Mouse (Mus musculus): ENCODE measurements at regions not wholly inside any gene's neighbourhood (a gene's known extent, or its start where the extent isn't known, plus 50 kb on each side); places are given as distances from the start of the nearest gene placed in this dataset.

- Histone ChIP-seq H3K9me3 (ENCODE audit: control insufficient read depth, insufficient read depth, low read depth, low read length) (no peaks in the 10 kb centered on the region), H3K27ac (ENCODE audit: insufficient read depth, low read depth, low read length, poor library complexity, severe bottlenecking) (no peak overlapping the region), H3K36me3 (ENCODE audit: control insufficient read depth, insufficient read depth, low read length, poor library complexity, severe bottlenecking) (no peaks in the 10 kb centered on the region), H3K4me3 (ENCODE audit: insufficient read depth in 1 of 2, low read depth in 1 of 2, low read length in 2 of 2, poor library complexity in 1 of 2, severe bottlenecking in 1 of 2) (no peak overlapping the region), H3K4me1 (ENCODE audit: control insufficient read depth in 2 of 2, insufficient read depth in 2 of 2, low read length in 2 of 2, poor library complexity in 1 of 2) (no peaks in the 10 kb centered on the region), H3K9ac (ENCODE audit: insufficient read depth, low read depth, low read length, poor library complexity, severe bottlenecking) (no peak overlapping the region)
- in situ Hi-C loops (cut with MboI; ENCODE audit: low sequenced_read_pairs in 2 of 2, unreplicated experiment in 2 of 2) = no loop called here
- TF ChIP-seq ZC3H11A (IDR thresholded peaks at IDR 0.05; ENCODE audit: borderline replicate concordance, low read depth, low read length) = no peak
- TF ChIP-seq HCFC1 (IDR thresholded peaks at IDR 0.05; ENCODE audit: borderline replicate concordance, insufficient read depth, low read length) = no peak
- TF ChIP-seq ZNF384 (IDR thresholded peaks at IDR 0.05; ENCODE audit: low read depth, low read length) = no peak
- TF ChIP-seq MAFK (IDR thresholded peaks at IDR 0.05; ENCODE audit: insufficient read depth, low read depth, low read length) = no peak
- no peak for TF ChIP-seq CHD2 (IDR thresholded peaks at IDR 0.05; ENCODE audit: low read depth, low read length)
- no peak for DNase-seq (ENCODE audit: low read depth, low spot score)
These were observed 140.7 kb upstream of the Tcerg1l start for GRCm38 (mm10) chr7:138538048-138538831.

GRCm38 (mm10) chr7:138526143-138526542 lies 128.6 kb upstream of the Tcerg1l start:
- Histone ChIP-seq H3K36me3 (ENCODE audit: control insufficient read depth, insufficient read depth, low read length, poor library complexity, severe bottlenecking) (no peaks in the 10 kb centered on the region), H3K9me3 (ENCODE audit: control insufficient read depth, insufficient read depth, low read depth, low read length) (no peaks in the 10 kb centered on the region), H3K27ac (ENCODE audit: insufficient read depth, low read depth, low read length, poor library complexity, severe bottlenecking) (no peak overlapping the region), H3K4me3 (ENCODE audit: insufficient read depth in 1 of 2, low read depth in 1 of 2, low read length in 2 of 2, poor library complexity in 1 of 2, severe bottlenecking in 1 of 2) (no peak overlapping the region), H3K4me1 (ENCODE audit: control insufficient read depth in 2 of 2, insufficient read depth in 2 of 2, low read length in 2 of 2, poor library complexity in 1 of 2) (no peaks in the 10 kb centered on the region), H3K9ac (ENCODE audit: insufficient read depth, low read depth, low read length, poor library complexity, severe bottlenecking) (no peak overlapping the region)
- TF ChIP-seq ZNF384 (IDR thresholded peaks at IDR 0.05; ENCODE audit: low read depth, low read length) = no peak
- in situ Hi-C loops (cut with MboI; ENCODE audit: low sequenced_read_pairs in 2 of 2, unreplicated experiment in 2 of 2) = no loop called here
- DNase-seq (ENCODE audit: low read depth, low spot score) = no peak

- in situ Hi-C loops (cut with MboI; ENCODE audit: low sequenced_read_pairs in 2 of 2, unreplicated experiment in 2 of 2) = no loop called here
- no peak overlapping the region for H3K4me3 ChIP-seq (ENCODE audit: insufficient read depth in 1 of 2, low read depth in 1 of 2, low read length in 2 of 2, poor library complexity in 1 of 2, severe bottlenecking in 1 of 2)
- no peak for TF ChIP-seq CHD2 (IDR thresholded peaks at IDR 0.05; ENCODE audit: low read depth, low read length)
- TF ChIP-seq MAFK (IDR thresholded peaks at IDR 0.05; ENCODE audit: insufficient read depth, low read depth, low read length) = no peak
- no peak for TF ChIP-seq ZC3H11A (IDR thresholded peaks at IDR 0.05; ENCODE audit: borderline replicate concordance, low read depth, low read length)
- no peak for TF ChIP-seq ZNF384 (IDR thresholded peaks at IDR 0.05; ENCODE audit: low read depth, low read length)
- no peak for TF ChIP-seq HCFC1 (IDR thresholded peaks at IDR 0.05; ENCODE audit: borderline replicate concordance, insufficient read depth, low read length)
- H3K4me1 ChIP-seq (ENCODE audit: control insufficient read depth in 2 of 2, insufficient read depth in 2 of 2, low read length in 2 of 2, poor library complexity in 1 of 2) = no peaks in the 10 kb centered on the region
- no peak for DNase-seq (ENCODE audit: low read depth, low spot score)
- H3K9ac ChIP-seq (ENCODE audit: insufficient read depth, low read depth, low read length, poor library complexity, severe bottlenecking) = no peak overlapping the region
- no peaks in the 10 kb centered on the region for H3K9me3 ChIP-seq (ENCODE audit: control insufficient read depth, insufficient read depth, low read depth, low read length)
- H3K36me3 ChIP-seq (ENCODE audit: control insufficient read depth, insufficient read depth, low read length, poor library complexity, severe bottlenecking) = no peaks in the 10 kb centered on the region
- no peak overlapping the region for H3K27ac ChIP-seq (ENCODE audit: insufficient read depth, low read depth, low read length, poor library complexity, severe bottlenecking)
These were observed 127.4 kb upstream of the Tcerg1l start for GRCm38 (mm10) chr7:138524936-138525335.

- TF ChIP-seq HCFC1 (IDR thresholded peaks at IDR 0.05; ENCODE audit: borderline replicate concordance, insufficient read depth, low read length) (no peak), CHD2 (IDR thresholded peaks at IDR 0.05; ENCODE audit: low read depth, low read length) (no peak), ZNF384 (IDR thresholded peaks at IDR 0.05; ENCODE audit: low read depth, low read length) (no peak), MAFK (IDR thresholded peaks at IDR 0.05; ENCODE audit: insufficient read depth, low read depth, low read length) (no peak), ZC3H11A (IDR thresholded peaks at IDR 0.05; ENCODE audit: borderline replicate concordance, low read depth, low read length) (no peak)
- Histone ChIP-seq H3K4me3 (ENCODE audit: insufficient read depth in 1 of 2, low read depth in 1 of 2, low read length in 2 of 2, poor library complexity in 1 of 2, severe bottlenecking in 1 of 2) (no peak overlapping the region), H3K27ac (ENCODE audit: insufficient read depth, low read depth, low read length, poor library complexity, severe bottlenecking) (no peak overlapping the region), H3K4me1 (ENCODE audit: control insufficient read depth in 2 of 2, insufficient read depth in 2 of 2, low read length in 2 of 2, poor library complexity in 1 of 2) (no peaks in the 10 kb centered on the region), H3K9me3 (ENCODE audit: control insufficient read depth, insufficient read depth, low read depth, low read length) (no peaks in the 10 kb centered on the region), H3K36me3 (ENCODE audit: control insufficient read depth, insufficient read depth, low read length, poor library complexity, severe bottlenecking) (no peaks in the 10 kb centered on the region), H3K9ac (ENCODE audit: insufficient read depth, low read depth, low read length, poor library complexity, severe bottlenecking) (no peak overlapping the region)
- DNase-seq (ENCODE audit: low read depth, low spot score) = no peak
- in situ Hi-C loops (cut with MboI; ENCODE audit: low sequenced_read_pairs in 2 of 2, unreplicated experiment in 2 of 2) = no loop called here
These were observed 116.6 kb upstream of the Tcerg1l start for GRCm38 (mm10) chr7:138514171-138514570.

- no peak for TF ChIP-seq CHD2 (IDR thresholded peaks at IDR 0.05; ENCODE audit: low read depth, low read length)
- no peak for TF ChIP-seq ZNF384 (IDR thresholded peaks at IDR 0.05; ENCODE audit: low read depth, low read length)
- no peak for TF ChIP-seq HCFC1 (IDR thresholded peaks at IDR 0.05; ENCODE audit: borderline replicate concordance, insufficient read depth, low read length)
- no peak for TF ChIP-seq MAFK (IDR thresholded peaks at IDR 0.05; ENCODE audit: insufficient read depth, low read depth, low read length)
- no peak for TF ChIP-seq ZC3H11A (IDR thresholded peaks at IDR 0.05; ENCODE audit: borderline replicate concordance, low read depth, low read length)
- Histone ChIP-seq H3K9ac (ENCODE audit: insufficient read depth, low read depth, low read length, poor library complexity, severe bottlenecking) (no peak overlapping the region), H3K9me3 (ENCODE audit: control insufficient read depth, insufficient read depth, low read depth, low read length) (no peaks in the 10 kb centered on the region), H3K4me3 (ENCODE audit: insufficient read depth in 1 of 2, low read depth in 1 of 2, low read length in 2 of 2, poor library complexity in 1 of 2, severe bottlenecking in 1 of 2) (no peak overlapping the region), H3K36me3 (ENCODE audit: control insufficient read depth, insufficient read depth, low read length, poor library complexity, severe bottlenecking) (no peaks in the 10 kb centered on the region), H3K4me1 (ENCODE audit: control insufficient read depth in 2 of 2, insufficient read depth in 2 of 2, low read length in 2 of 2, poor library complexity in 1 of 2) (no peaks in the 10 kb centered on the region; a peak in 1 of 4 replicates), H3K27ac (ENCODE audit: insufficient read depth, low read depth, low read length, poor library complexity, severe bottlenecking) (no peak overlapping the region)
- in situ Hi-C loops (cut with MboI; ENCODE audit: low sequenced_read_pairs in 2 of 2, unreplicated experiment in 2 of 2) = no loop called here
- DNase-seq (ENCODE audit: low read depth, low spot score) = no peak
These were observed 107.7 kb upstream of the Tcerg1l start for GRCm38 (mm10) chr7:138505205-138505604.
